ENCODE assay signal across 17 mouse cellular contexts in genomic region chr11:18531264-18532110, GRCm38 (mm10).
A peak's percentile ranks its signal among the peaks of the same experiment; 100 is the strongest.
DNase-seq lines count a peak whose midpoint lies in the region; ATAC-seq lines count a peak whose summit lies in the region.
"Had no signal": no experiment of that assay in that cellular context is flagged by ENCODE, and none has a peak within 500 bp of the region (broad histone marks: within the 10 kb centered on the region; RNA-seq: fewer than 3 reads in every experiment).

No protein-coding gene starts in this region.

- H3K27ac ChIP-seq in heart, embryonic 11.5 days (ENCODE audit: low read depth, low read length), result no peak overlapping the region
- H3K27ac ChIP-seq in forebrain, embryonic 15.5 days (replicated peaks), result no peak overlapping the region
- H3K27ac ChIP-seq: embryonic facial prominence, embryonic 12.5 days; heart, embryonic 15.5 days; hindbrain, embryonic 15.5 days; layer of hippocampus, adult 2 months; limb, embryonic 15.5 days; stomach, embryonic 15.5 days had no signal

- no peaks in the 10 kb centered on the region for H3K4me1 ChIP-seq in heart, embryonic 11.5 days (ENCODE audit: control insufficient read depth, insufficient read depth, low read length)
- no peaks in the 10 kb centered on the region for H3K4me1 ChIP-seq in forebrain, embryonic 15.5 days
- H3K4me1 ChIP-seq: embryonic facial prominence, embryonic 12.5 days; heart, embryonic 15.5 days; hindbrain, embryonic 15.5 days; megakaryocyte, embryonic 14.5 days; stomach, embryonic 15.5 days had no signal

- no peak overlapping the region for H3K4me2 ChIP-seq in heart, embryonic 11.5 days
- no peak overlapping the region for H3K4me2 ChIP-seq in forebrain, embryonic 15.5 days (replicated peaks)
- H3K4me2 ChIP-seq: embryonic facial prominence, embryonic 12.5 days; heart, embryonic 15.5 days; hindbrain, embryonic 15.5 days; limb, embryonic 15.5 days; stomach, embryonic 15.5 days had no signal

- ATAC-seq in heart, embryonic 11.5 days (replicated peaks; ENCODE audit: insufficient number of reproducible peaks, low FRiP score, low TSS enrichment), result no peak
- no peak for ATAC-seq in forebrain, embryonic 15.5 days (replicated peaks)

- H3K36me3 ChIP-seq in heart, embryonic 11.5 days (ENCODE audit: control insufficient read depth, insufficient read depth, low read length), result no peaks in the 10 kb centered on the region
- no peaks in the 10 kb centered on the region for H3K36me3 ChIP-seq in forebrain, embryonic 15.5 days
- H3K36me3 ChIP-seq: embryonic facial prominence, embryonic 12.5 days; heart, embryonic 15.5 days; hindbrain, embryonic 15.5 days; limb, embryonic 15.5 days; stomach, embryonic 15.5 days had no signal

- DNase-seq in adrenal gland, postnatal 10 days, result peak; percentile 16
- no peak for DNase-seq in adrenal gland, adult (ENCODE audit: inconsistent age in 2 of 2, low spot score in 1 of 2)
- DNase-seq in heart, postnatal 10 days, result peak; percentile 49 to 61
- peak; percentile 8 for DNase-seq in lung, postnatal 10 days
- DNase-seq in lung, postnatal 25 days (ENCODE audit: low spot score), result no peak
- DNase-seq in skeletal muscle tissue, adult 2 months (ENCODE audit: low read depth, low spot score), result peak; percentile 23
- DNase-seq: lung, adult 18-20 months; thymus, postnatal 4 days had no signal

- intact Hi-C loops in heart, postnatal 10 days (cut with DNase I), result no loop called here

- H3K4me3 ChIP-seq in heart, embryonic 11.5 days (ENCODE audit: low read depth, low read length), result no peak overlapping the region
- H3K4me3 ChIP-seq in forebrain, embryonic 15.5 days, result no peak overlapping the region
- H3K4me3 ChIP-seq: embryonic facial prominence, embryonic 12.5 days; heart, embryonic 15.5 days; hindbrain, embryonic 15.5 days; layer of hippocampus, adult 2 months; limb, embryonic 15.5 days; megakaryocyte, embryonic 14.5 days; stomach, embryonic 15.5 days had no signal

- no peaks in the 10 kb centered on the region for H3K27me3 ChIP-seq in heart, embryonic 11.5 days (ENCODE audit: control insufficient read depth, insufficient read depth, low read length)
- H3K27me3 ChIP-seq in forebrain, embryonic 15.5 days, result no peaks in the 10 kb centered on the region
- H3K27me3 ChIP-seq: embryonic facial prominence, embryonic 12.5 days; heart, embryonic 15.5 days; hindbrain, embryonic 15.5 days; limb, embryonic 15.5 days; megakaryocyte, embryonic 14.5 days; stomach, embryonic 15.5 days had no signal

- H3K9ac ChIP-seq in heart, embryonic 11.5 days (ENCODE audit: low read depth, low read length), result no peak overlapping the region
- no peak overlapping the region for H3K9ac ChIP-seq in forebrain, embryonic 15.5 days (replicated peaks)
- H3K9ac ChIP-seq: embryonic facial prominence, embryonic 12.5 days; heart, embryonic 15.5 days; hindbrain, embryonic 15.5 days; limb, embryonic 15.5 days; stomach, embryonic 15.5 days had no signal

- WGBS in heart, embryonic 11.5 days (ENCODE audit: insufficient replicate concordance), result 65% methylated on average over 2 of the region's 2 CpGs
- 68% methylated on average over 2 of the region's 2 CpGs for WGBS in forebrain, embryonic 15.5 days

- H3K9me3 ChIP-seq in heart, embryonic 11.5 days (replicated peaks; ENCODE audit: control insufficient read depth, low read length), result no peaks in the 10 kb centered on the region
- no peaks in the 10 kb centered on the region for H3K9me3 ChIP-seq in forebrain, embryonic 15.5 days
- H3K9me3 ChIP-seq: embryonic facial prominence, embryonic 12.5 days; heart, embryonic 15.5 days; hindbrain, embryonic 15.5 days; limb, embryonic 15.5 days; megakaryocyte, embryonic 14.5 days; stomach, embryonic 15.5 days had no signal

Comparison
In these comparisons a context has a peak if more than half of its experiments do, and no peak if none do; other contexts are left out.
1. DNase-seq: peak in adrenal gland, postnatal 10 days (single experiment), heart, postnatal 10 days (2 of 2), lung, postnatal 10 days (single experiment) and skeletal muscle tissue, adult 2 months (single experiment); none in adrenal gland, adult (0 of 2) and lung, postnatal 25 days (single experiment).